Mouse (Mus musculus) stomach, embryonic 14.5 days (tissue): ENCODE measurements around the gene Nfx1. TPM values are rescaled to one million over a fixed set of nuclear protein-coding genes. Genes with fewer than 3 reads are reported as not detected.

Source experiments
- ATAC-seq: fragments of 200-750 bp; cut with Nextera tagmentation; 2 replicates; pipeline ENCODE4 v1.8.0; 2017; ENCODE audit warnings: low read depth, moderate TSS enrichment; ENCODE audit not compliant: insufficient number of reproducible peaks, insufficient read depth, low FRiP score
- H3K27ac ChIP-seq: fragments of 300-500 bp; sonication (generic); 2 replicates; pipeline ENCODE4 v1.5.1; 2014; ENCODE audit warnings: mild to moderate bottlenecking, low read length, moderate library complexity, mixed read lengths
- H3K27me3 ChIP-seq: fragments of 300-500 bp; sonication (generic); 2 replicates; pipeline ENCODE4 v1.6.1; 2014; ENCODE audit warnings: low read length, control low read depth, mixed read lengths; ENCODE audit not compliant: control insufficient read depth, insufficient read depth
- H3K36me3 ChIP-seq: fragments of 300-500 bp; sonication (generic); 2 replicates; pipeline ENCODE4 v1.6.1; 2014; ENCODE audit warnings: mild to moderate bottlenecking, control low read depth, low read length, moderate library complexity, mixed read lengths; ENCODE audit not compliant: control insufficient read depth, insufficient read depth
- H3K4me1 ChIP-seq: fragments of 300-500 bp; sonication (generic); 2 replicates; pipeline ENCODE4 v1.6.1; 2014; ENCODE audit warnings: low read length, control low read depth, mixed read lengths; ENCODE audit not compliant: control insufficient read depth, insufficient read depth
- H3K4me2 ChIP-seq: fragments of 300-500 bp; sonication (generic); replicated peaks from 2 replicates; pipeline ENCODE4 v1.6.1; 2014; ENCODE audit warnings: low read depth, low read length, control low read depth
- H3K4me3 ChIP-seq: fragments of 300-500 bp; sonication (generic); 2 replicates; pipeline ENCODE4 v1.5.1; 2014; ENCODE audit warnings: low read depth, low read length, control low read depth
- H3K9ac ChIP-seq: fragments of 300-500 bp; sonication (generic); replicated peaks from 2 replicates; pipeline ENCODE4 v1.6.1; 2014; ENCODE audit warnings: low read depth, mild to moderate bottlenecking, control low read depth, low read length, moderate library complexity, mixed read lengths
- H3K9me3 ChIP-seq: fragments of 300-500 bp; sonication (generic); 2 replicates; pipeline ENCODE4 v1.6.1; 2016; ENCODE audit warnings: low read depth, low read length, control low read depth; ENCODE audit not compliant: control insufficient read depth
- WGBS: fragments of 180-500 bp; shearing (Covaris S2); extraction: QIAGEN DNeasy Blood & Tissue Kit; methylation state at CpG from one replicate; pipeline ENCODE4 v1.1.7; 2014; 5-methylcytosine and 5-hydroxymethylcytosine counted together
- polyA plus RNA-seq: library from polyadenylated mRNA; unstranded; fragments of >200 nt; fragmentation: Nextera tagmentation; extraction: Ambion mirVana; gene quantifications from 2 replicates; pipeline ENCODE4 v1.2.1, GENCODE M21; 2014

The Nfx1 gene
- polyA plus RNA-seq, 1 experiment from 2014 or later, result 112 TPM

- WGBS, result 54% methylated on average over 7 of the region's 7 CpGs
- ATAC-seq, result no peak
- H3K27ac ChIP-seq, result no peak overlapping the region
Observed at GRCm38 (mm10) chr4:41056742-41057332, 86.1 kb downstream of the Nfx1 start.

GRCm38 (mm10) chr4:41057361-41057760 is 86.7 kb downstream of the Nfx1 start:
- Histone ChIP-seq H3K36me3 (no peaks in the 10 kb centered on the region), H3K4me2 (no peak overlapping the region), H3K4me3 (no peak overlapping the region), H3K4me1 (0 out of 2 replicates have a peak, but pooled peaks cover 5% of the 10 kb centered on the region), H3K9me3 (no peaks in the 10 kb centered on the region), H3K27me3 (no peaks in the 10 kb centered on the region), H3K9ac (no peak overlapping the region), H3K27ac (no peak overlapping the region)
- WGBS, result 57% methylated on average over 9 of the region's 9 CpGs
- ATAC-seq, result no peak

More at GRCm38 (mm10) chr4:41056742-41057332, 86.1 kb downstream of the Nfx1 start:
- 0 out of 2 replicates have a peak, but pooled peaks cover 5% of the 10 kb centered on the region for H3K4me1 ChIP-seq
- no peaks in the 10 kb centered on the region for H3K36me3 ChIP-seq
- H3K4me3 ChIP-seq, result no peak overlapping the region
- H3K27me3 ChIP-seq, result no peaks in the 10 kb centered on the region
- H3K9me3 ChIP-seq, result no peaks in the 10 kb centered on the region
- H3K4me2 ChIP-seq, result no peak overlapping the region
- no peak overlapping the region for H3K9ac ChIP-seq

- no peak for ATAC-seq
- Histone ChIP-seq H3K27ac (no peak overlapping the region; the same call in 1 of the 2 replicates), H3K36me3 (no peaks in the 10 kb centered on the region), H3K9me3 (no peaks in the 10 kb centered on the region), H3K4me1 (no peaks in the 10 kb centered on the region), H3K27me3 (no peaks in the 10 kb centered on the region), H3K9ac (no peak overlapping the region), H3K4me3 (no peak overlapping the region), H3K4me2 (no peak overlapping the region; the same call in 1 of the 2 replicates)
- 46% methylated on average over 3 of the region's 3 CpGs for WGBS
Observed at GRCm38 (mm10) chr4:41063351-41063750, 92.6 kb downstream of the Nfx1 start.

- WGBS, result 13% methylated on average over 16 of the region's 16 CpGs
- Histone ChIP-seq H3K27me3 (no peaks in the 10 kb centered on the region), H3K4me1 (no peaks in the 10 kb centered on the region), H3K9me3 (no peaks in the 10 kb centered on the region), H3K9ac (no peak overlapping the region), H3K36me3 (no peaks in the 10 kb centered on the region), H3K4me3 (no peak overlapping the region), H3K4me2 (peak overlapping the region; percentile 6; the same call in 1 of the 2 replicates), H3K27ac (no peak overlapping the region; the same call in 1 of the 2 replicates)
- ATAC-seq, result peak; percentile 69; the same call in 1 of the 2 replicates
Observed at GRCm38 (mm10) chr4:41063894-41064673, 93.4 kb downstream of the Nfx1 start.

GRCm38 (mm10) chr4:41065196-41065595 is 94.5 kb downstream of the Nfx1 start:
- Histone ChIP-seq H3K4me3 (no peak overlapping the region), H3K27me3 (no peaks in the 10 kb centered on the region), H3K9ac (no peak overlapping the region), H3K27ac (no peak overlapping the region), H3K36me3 (no peaks in the 10 kb centered on the region), H3K9me3 (no peaks in the 10 kb centered on the region), H3K4me2 (no peak overlapping the region), H3K4me1 (no peaks in the 10 kb centered on the region)
- no peak for ATAC-seq
- WGBS, result 88% methylated on average over 4 of the region's 4 CpGs

GRCm38 (mm10) chr4:41071500-41072429 is 101.1 kb downstream of the Nfx1 start:
- no peak overlapping the region for H3K9ac ChIP-seq
- H3K4me1 ChIP-seq, result no peaks in the 10 kb centered on the region
- no peak overlapping the region for H3K4me3 ChIP-seq
- H3K36me3 ChIP-seq, result no peaks in the 10 kb centered on the region
- no peak for ATAC-seq
- no peak overlapping the region for H3K27ac ChIP-seq
- no peaks in the 10 kb centered on the region for H3K27me3 ChIP-seq
- H3K4me2 ChIP-seq, result no peak overlapping the region
- 70% methylated on average over 14 of the region's 14 CpGs for WGBS
- no peaks in the 10 kb centered on the region for H3K9me3 ChIP-seq

GRCm38 (mm10) chr4:41073008-41073817 is 102.5 kb downstream of the Nfx1 start:
- H3K36me3 ChIP-seq, result no peaks in the 10 kb centered on the region
- no peak overlapping the region for H3K27ac ChIP-seq
- H3K9ac ChIP-seq, result no peak overlapping the region
- H3K9me3 ChIP-seq, result no peaks in the 10 kb centered on the region
- H3K4me2 ChIP-seq, result no peak overlapping the region
- ATAC-seq, result no peak
- no peak overlapping the region for H3K4me3 ChIP-seq
- H3K4me1 ChIP-seq, result no peaks in the 10 kb centered on the region
- WGBS, result 71% methylated on average over 12 of the region's 12 CpGs
- H3K27me3 ChIP-seq, result no peaks in the 10 kb centered on the region
